Mouse (Mus musculus) liver, embryonic 13.5 days (tissue): ENCODE results near the gene Angptl2. TPM values are rescaled to one million over a fixed set of nuclear protein-coding genes. Genes with fewer than 3 reads are reported as not detected.

Experiments used
- ATAC-seq: fragments of 200-750 bp; cut with Nextera tagmentation; 2 replicates; pipeline ENCODE4 v1.8.0; 2017; ENCODE audit warnings: low read depth, mild to moderate bottlenecking, moderate number of reproducible peaks, moderate library complexity
- DNase-seq: peaks from one replicate; pipeline ENCODE4 v3.0.0; 2022
- H3K27ac ChIP-seq: fragments of 300-500 bp; sonication (generic); 2 replicates; pipeline ENCODE4 v1.5.1; 2015; ENCODE audit warnings: moderate library complexity, mild to moderate bottlenecking, inconsistent platforms
- H3K27me3 ChIP-seq: fragments of 300-500 bp; sonication (generic); 2 replicates; pipeline ENCODE4 v1.6.1; 2015; ENCODE audit warnings: mild to moderate bottlenecking, inconsistent platforms
- H3K36me3 ChIP-seq: fragments of 300-500 bp; sonication (generic); 2 replicates; pipeline ENCODE4 v1.6.1; 2015; ENCODE audit warnings: mild to moderate bottlenecking, inconsistent platforms
- H3K4me1 ChIP-seq: fragments of 300-500 bp; sonication (generic); replicated peaks from 2 replicates; pipeline ENCODE4 v1.6.1; 2015; ENCODE audit warnings: inconsistent platforms
- H3K4me2 ChIP-seq: fragments of 300-500 bp; sonication (generic); 2 replicates; pipeline ENCODE4 v1.6.1; 2015; ENCODE audit warnings: inconsistent platforms, mild to moderate bottlenecking, moderate library complexity
- H3K4me3 ChIP-seq: fragments of 300-500 bp; sonication (generic); replicated peaks from 2 replicates; pipeline ENCODE4 v1.5.1; 2015; ENCODE audit warnings: mild to moderate bottlenecking, inconsistent platforms
- H3K9ac ChIP-seq: fragments of 300-500 bp; sonication (generic); 2 replicates; pipeline ENCODE4 v1.6.1; 2015; ENCODE audit warnings: mild to moderate bottlenecking, inconsistent platforms
- H3K9me3 ChIP-seq: fragments of 300-500 bp; sonication (generic); replicated peaks from 2 replicates; pipeline ENCODE4 v1.6.1; 2016; ENCODE audit warnings: inconsistent platforms
- WGBS: fragments of 180-500 bp; shearing (Covaris S2); methylation state at CpG from one replicate; pipeline ENCODE4 v1.1.7; 2015; ENCODE audit not compliant: insufficient replicate concordance; 5-methylcytosine and 5-hydroxymethylcytosine counted together
- polyA plus RNA-seq: library from polyadenylated mRNA; unstranded; fragments of >200 nt; fragmentation: Nextera tagmentation; extraction: Ambion mirVana; gene quantifications from 2 replicates; pipeline ENCODE4 v1.2.1, GENCODE M21; 2015

Gene Angptl2
- polyA plus RNA-seq, 1 experiment from 2014 or later, result 2.6 TPM

GRCm38 (mm10) chr2:33256769-33257537 is 41.1 kb downstream of the Angptl2 start:
- Histone ChIP-seq H3K36me3 (no peaks in the 10 kb centered on the region), H3K9me3 (no peaks in the 10 kb centered on the region), H3K4me3 (no peak overlapping the region), H3K4me1 (peaks cover 45% of the 10 kb centered on the region), H3K4me2 (0 out of 2 replicates have a peak overlapping the region, but pooled peaks have one; percentile 6), H3K9ac (no peak overlapping the region), H3K27ac (peak overlapping the region; percentile 73), H3K27me3 (no peaks in the 10 kb centered on the region)
- DNase-seq, result peak; percentile 55
- 12% methylated on average over 3 of the region's 3 CpGs for WGBS
- ATAC-seq, result peak; percentile 95

GRCm38 (mm10) chr2:33260772-33261171 is 44.9 kb downstream of the Angptl2 start:
- Histone ChIP-seq H3K9ac (no peak overlapping the region), H3K9me3 (no peaks in the 10 kb centered on the region), H3K4me3 (no peak overlapping the region), H3K27ac (no peak overlapping the region), H3K4me1 (peaks cover 21% of the 10 kb centered on the region), H3K4me2 (no peak overlapping the region), H3K27me3 (no peaks in the 10 kb centered on the region), H3K36me3 (no peaks in the 10 kb centered on the region)
- ATAC-seq (no peak), DNase-seq (no peak)
- WGBS, result 71% methylated on average over 8 of the region's 8 CpGs

GRCm38 (mm10) chr2:33261475-33261874 is 45.6 kb downstream of the Angptl2 start:
- Histone ChIP-seq H3K4me1 (peaks cover 14% of the 10 kb centered on the region), H3K9me3 (no peaks in the 10 kb centered on the region), H3K9ac (no peak overlapping the region), H3K27ac (no peak overlapping the region), H3K4me3 (no peak overlapping the region), H3K4me2 (no peak overlapping the region), H3K27me3 (no peaks in the 10 kb centered on the region), H3K36me3 (no peaks in the 10 kb centered on the region)
- 82% methylated on average over 3 of the region's 3 CpGs for WGBS
- ATAC-seq (no peak), DNase-seq (no peak)

GRCm38 (mm10) chr2:33265793-33266192 is 49.9 kb downstream of the Angptl2 start:
- DNase-seq (no peak), ATAC-seq (no peak)
- H3K4me3 ChIP-seq, result no peak overlapping the region
- WGBS, result 63% methylated on average over 3 of the region's 3 CpGs
- H3K4me2 ChIP-seq, result no peak overlapping the region
- no peak overlapping the region for H3K9ac ChIP-seq
- H3K36me3 ChIP-seq, result no peaks in the 10 kb centered on the region
- H3K4me1 ChIP-seq, result peaks cover 2% of the 10 kb centered on the region; the same call in 1 of the 2 replicates
- no peaks in the 10 kb centered on the region for H3K9me3 ChIP-seq
- no peaks in the 10 kb centered on the region for H3K27me3 ChIP-seq
- no peak overlapping the region for H3K27ac ChIP-seq

GRCm38 (mm10) chr2:33267075-33267474 is 51.2 kb downstream of the Angptl2 start:
- WGBS, result 72% methylated on average over 1 of the region's 1 CpGs
- H3K4me2 ChIP-seq, result no peak overlapping the region
- ATAC-seq, result no peak
- no peak for DNase-seq
- H3K4me1 ChIP-seq, result peaks cover 4% of the 10 kb centered on the region; the same call in 1 of the 2 replicates
- H3K4me3 ChIP-seq, result no peak overlapping the region
- no peaks in the 10 kb centered on the region for H3K9me3 ChIP-seq
- no peaks in the 10 kb centered on the region for H3K36me3 ChIP-seq
- no peak overlapping the region for H3K9ac ChIP-seq
- H3K27me3 ChIP-seq, result no peaks in the 10 kb centered on the region
- no peak overlapping the region for H3K27ac ChIP-seq

- 53% methylated on average over 6 of the region's 6 CpGs for WGBS
- no peak overlapping the region for H3K9ac ChIP-seq
- H3K4me2 ChIP-seq, result no peak overlapping the region
- ATAC-seq, result no peak
- H3K27ac ChIP-seq, result no peak overlapping the region
- peaks cover 4% of the 10 kb centered on the region; the same call in 1 of the 2 replicates for H3K4me1 ChIP-seq
- no peaks in the 10 kb centered on the region for H3K9me3 ChIP-seq
- no peaks in the 10 kb centered on the region for H3K36me3 ChIP-seq
- no peak overlapping the region for H3K4me3 ChIP-seq
- no peaks in the 10 kb centered on the region for H3K27me3 ChIP-seq
- no peak for DNase-seq
These were observed 52.7 kb downstream of the Angptl2 start for GRCm38 (mm10) chr2:33268384-33269131.

- no peak overlapping the region for H3K27ac ChIP-seq
- H3K27me3 ChIP-seq, result no peaks in the 10 kb centered on the region
- H3K4me2 ChIP-seq, result no peak overlapping the region
- H3K4me1 ChIP-seq, result peaks cover 4% of the 10 kb centered on the region; the same call in 1 of the 2 replicates
- no peaks in the 10 kb centered on the region for H3K36me3 ChIP-seq
- H3K9ac ChIP-seq, result no peak overlapping the region
- 60% methylated on average over 2 of the region's 2 CpGs for WGBS
- ATAC-seq (no peak), DNase-seq (no peak)
- no peaks in the 10 kb centered on the region for H3K9me3 ChIP-seq
- H3K4me3 ChIP-seq, result no peak overlapping the region
These were observed 53.2 kb downstream of the Angptl2 start for GRCm38 (mm10) chr2:33269132-33269493.

GRCm38 (mm10) chr2:33270569-33270968 is 54.7 kb downstream of the Angptl2 start:
- Histone ChIP-seq H3K4me1 (peaks cover 4% of the 10 kb centered on the region; the same call in 1 of the 2 replicates), H3K36me3 (no peaks in the 10 kb centered on the region), H3K9ac (no peak overlapping the region), H3K27ac (no peak overlapping the region), H3K4me2 (no peak overlapping the region), H3K27me3 (no peaks in the 10 kb centered on the region), H3K9me3 (no peaks in the 10 kb centered on the region), H3K4me3 (no peak overlapping the region)
- ATAC-seq, result peak; percentile 53; the same call in 1 of the 2 replicates
- DNase-seq, result no peak
- 64% methylated on average over 2 of the region's 2 CpGs for WGBS

- Histone ChIP-seq H3K27me3 (no peaks in the 10 kb centered on the region), H3K9ac (no peak overlapping the region), H3K27ac (no peak overlapping the region), H3K4me2 (no peak overlapping the region), H3K4me1 (peaks cover 4% of the 10 kb centered on the region; the same call in 1 of the 2 replicates), H3K36me3 (no peaks in the 10 kb centered on the region), H3K4me3 (no peak overlapping the region), H3K9me3 (no peaks in the 10 kb centered on the region)
- no peak for DNase-seq
- no peak for ATAC-seq
- 89% methylated on average over 1 of the region's 1 CpGs for WGBS
These were observed 55.6 kb downstream of the Angptl2 start for GRCm38 (mm10) chr2:33271511-33271910.

GRCm38 (mm10) chr2:33272665-33273439 is 57.0 kb downstream of the Angptl2 start:
- no peak for DNase-seq
- Histone ChIP-seq H3K36me3 (no peaks in the 10 kb centered on the region), H3K9me3 (no peaks in the 10 kb centered on the region), H3K4me3 (no peak overlapping the region), H3K27me3 (no peaks in the 10 kb centered on the region), H3K4me1 (peaks cover 4% of the 10 kb centered on the region; the same call in 1 of the 2 replicates), H3K27ac (no peak overlapping the region), H3K9ac (no peak overlapping the region), H3K4me2 (no peak overlapping the region)
- ATAC-seq, result no peak
- WGBS, result 62% methylated on average over 4 of the region's 4 CpGs
